Mouse (Mus musculus) heart, postnatal 0 days (tissue): ENCODE results near the gene Ccl11.

Source experiments
- CTCF ChIP-seq: IDR thresholded peaks from 2 replicates; pipeline ENCODE4 v1.5.1; 2016; ENCODE audit warnings: antibody characterized with exemption, control low read depth, low read depth
- EP300 ChIP-seq: IDR thresholded peaks from 2 replicates; pipeline ENCODE4 v1.6.1; 2016; ENCODE audit warnings: antibody characterized with exemption, low read depth

DNA sequence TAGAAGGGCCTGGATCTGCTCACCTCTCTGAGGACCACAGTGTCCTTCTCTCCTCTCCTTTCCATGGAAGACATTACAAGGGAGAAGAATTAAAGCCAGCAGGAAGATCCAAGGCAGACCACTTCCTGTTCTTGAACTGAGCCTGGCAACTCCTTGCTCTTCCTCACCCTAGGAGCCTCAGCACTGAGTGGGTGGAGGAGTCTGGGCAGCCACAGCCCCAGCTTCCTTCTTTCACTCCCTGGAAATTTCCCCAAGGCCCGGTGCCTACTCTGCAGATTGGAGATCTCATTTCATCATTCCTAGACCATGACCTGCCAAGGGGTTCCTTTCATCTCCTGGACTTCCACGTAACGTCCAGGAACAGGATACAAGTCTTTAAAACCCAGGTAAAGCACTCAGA is 15.4 kb downstream of the Ccl11 start:
- TF ChIP-seq CTCF (no peak), EP300 (no peak)
